Mouse (Mus musculus) activated CD4-positive, CD25-positive, alpha-beta regulatory T cell, adult 9 weeks (primary cell): ENCODE measurements around the gene Slc7a6os. TPM values are rescaled to one million over a fixed set of nuclear protein-coding genes. Genes with fewer than 3 reads are reported as not detected.

Experiments
- polyA plus RNA-seq: library from polyadenylated mRNA; unstranded; fragments of 100-300 nt; shearing (Covaris generic); gene quantifications from one replicate; pipeline ENCODE4 v1.2.1, GENCODE M21; 2017

Gene Slc7a6os
- polyA plus RNA-seq, result 43.9 TPM

DNA sequence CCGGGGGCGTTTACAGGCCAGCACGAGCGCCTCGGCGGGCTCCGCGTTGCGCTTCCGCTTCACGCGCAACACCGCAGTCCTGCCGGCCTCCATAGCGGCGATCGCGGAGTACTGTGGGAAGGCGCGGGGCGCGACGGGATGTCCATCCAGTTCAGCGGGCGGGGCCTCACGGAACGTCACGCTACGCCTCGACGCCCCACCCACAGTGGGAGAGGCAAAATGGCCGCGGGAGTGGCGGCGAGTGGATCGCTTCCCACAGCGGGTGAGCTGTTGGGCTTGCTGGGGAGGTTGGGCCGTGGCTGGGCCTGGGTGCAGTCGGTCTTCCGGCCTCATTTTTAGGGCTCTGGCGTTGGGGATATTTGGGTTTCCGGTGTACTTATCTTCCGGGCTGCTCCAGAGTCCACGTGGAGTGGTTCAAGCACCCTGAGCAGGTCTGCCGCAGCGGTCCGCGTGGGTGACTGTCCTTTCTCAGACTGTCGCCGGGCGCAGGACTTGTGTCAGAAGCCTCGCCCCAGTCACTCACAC lies at the start of gene Slc7a6os, which contains the start of gene Prmt7:
Gene Slc7a6os, minus strand, starts transcription at position 115 of the 525 bp plus-strand sequence.
Gene Prmt7, plus strand, starts transcription at position 116 of the 525 bp plus-strand sequence.

DNA sequence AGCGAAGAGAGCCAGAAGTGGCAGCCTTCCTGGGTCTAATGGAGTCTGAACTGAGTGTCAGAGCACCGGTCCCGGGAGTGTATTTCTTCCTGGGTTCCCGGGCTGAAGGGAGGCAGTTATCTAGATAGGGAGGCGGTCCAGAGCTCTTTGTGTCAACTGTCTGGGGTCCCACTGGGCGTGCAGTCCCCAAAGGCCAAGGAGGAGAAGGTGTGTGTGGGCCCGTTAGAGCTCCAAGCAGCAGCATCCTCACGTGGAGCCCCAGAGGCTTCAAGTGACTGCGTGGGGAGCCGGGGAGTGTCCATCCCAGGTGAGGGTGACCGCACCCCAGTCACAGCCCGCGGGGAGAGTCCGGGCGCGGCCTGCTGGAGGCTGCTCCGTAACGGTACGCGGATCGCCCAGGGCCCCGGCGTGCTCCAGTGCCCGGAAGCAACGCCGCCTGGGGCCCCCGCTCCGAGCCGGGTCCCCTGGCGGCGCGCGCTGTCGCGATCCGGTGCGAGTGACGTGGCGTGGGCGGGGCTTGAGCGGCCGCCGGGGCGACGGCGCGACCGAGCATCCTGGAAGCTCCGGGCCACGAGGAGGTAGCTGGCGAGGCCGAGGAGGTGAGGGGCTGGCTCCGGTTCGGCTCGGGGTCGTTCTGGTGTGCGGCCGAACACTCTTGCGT lies 42.2 kb downstream of the Slc7a6os start, which contains the start of gene Slc7a6:
Gene Slc7a6, plus strand, starts transcription at position 502 of the 661 bp plus-strand sequence.

Other genes starting within 250 kb of the Slc7a6os start
- gene Slc12a4, start 244.8 kb downstream of the Slc7a6os start, polyA plus RNA-seq, result 13.3 TPM
- not detected for gene Dpep3, start 231.5 kb downstream of the Slc7a6os start, polyA plus RNA-seq
- 34.1 TPM for gene Dus2, start 219.6 kb downstream of the Slc7a6os start, polyA plus RNA-seq
- not detected for gene Dpep2nb, start 205.0 kb downstream of the Slc7a6os start, polyA plus RNA-seq
- 9.8 TPM for gene Ddx28, start 199.1 kb downstream of the Slc7a6os start, polyA plus RNA-seq
- gene Nfatc3, start 152.1 kb downstream of the Slc7a6os start, polyA plus RNA-seq, result 51.8 TPM
- gene Esrp2, start 74.0 kb downstream of the Slc7a6os start, polyA plus RNA-seq, result 2.9 TPM
- 14.3 TPM for gene Pla2g15, start 60.5 kb downstream of the Slc7a6os start, polyA plus RNA-seq
- gene Slc7a6, start 42.1 kb downstream of the Slc7a6os start, polyA plus RNA-seq, result 43.4 TPM
- gene Prmt7, start within 50 bp of the Slc7a6os start, polyA plus RNA-seq, result 36.5 TPM
- gene Smpd3, start 127.1 kb upstream of the Slc7a6os start, polyA plus RNA-seq, result not detected
- gene Zfp90, start 204.4 kb upstream of the Slc7a6os start, polyA plus RNA-seq, result 6.4 TPM